Mouse (Mus musculus) intestine, embryonic 14.5 days (tissue): Measurements from ENCODE around the gene Dock9. TPM values are rescaled to one million over a fixed set of nuclear protein-coding genes. Genes with fewer than 3 reads are reported as not detected.
A peak's percentile ranks its signal among the peaks of the same experiment; 100 is the strongest.

Source experiments
- ATAC-seq: fragments of 200-750 bp; cut with Nextera tagmentation; replicated peaks from 2 replicates; pipeline ENCODE4 v1.8.0; 2017; ENCODE audit warnings: low read depth, moderate number of reproducible peaks, moderate TSS enrichment, moderate library complexity; ENCODE audit not compliant: low FRiP score, low TSS enrichment
- DNase-seq: peaks from one replicate; pipeline ENCODE4 v3.0.0-alpha.2; 2018; ENCODE audit warnings: low spot score
- H3K27ac ChIP-seq: fragments of 300-500 bp; sonication (generic); 2 replicates; pipeline ENCODE4 v1.5.1; 2014; ENCODE audit warnings: low read depth, mild to moderate bottlenecking, control low read depth
- H3K27me3 ChIP-seq: fragments of 300-500 bp; sonication (generic); replicated peaks from 2 replicates; pipeline ENCODE4 v1.6.1; 2014; ENCODE audit warnings: low read length, control low read depth; ENCODE audit not compliant: control insufficient read depth, insufficient read depth
- H3K36me3 ChIP-seq: fragments of 300-500 bp; sonication (generic); 2 replicates; pipeline ENCODE4 v1.6.1; 2014; ENCODE audit warnings: low read length, control low read depth; ENCODE audit not compliant: control insufficient read depth, insufficient read depth
- H3K4me1 ChIP-seq: fragments of 300-500 bp; sonication (generic); replicated peaks from 2 replicates; pipeline ENCODE4 v1.6.1; 2014; ENCODE audit warnings: low read length, control low read depth, mixed read lengths; ENCODE audit not compliant: control insufficient read depth, insufficient read depth
- H3K4me2 ChIP-seq: fragments of 300-500 bp; sonication (generic); 2 replicates; pipeline ENCODE4 v1.6.1; 2014; ENCODE audit warnings: low read length
- H3K4me3 ChIP-seq: fragments of 300-500 bp; sonication (generic); 2 replicates; pipeline ENCODE4 v1.5.1; 2014; ENCODE audit warnings: low read depth, low read length, control low read depth, mixed read lengths
- H3K9ac ChIP-seq: fragments of 300-500 bp; sonication (generic); 2 replicates; pipeline ENCODE4 v1.6.1; 2014; ENCODE audit warnings: mild to moderate bottlenecking, low read length
- H3K9me3 ChIP-seq: fragments of 300-500 bp; sonication (generic); 2 replicates; pipeline ENCODE4 v1.6.1; 2016; ENCODE audit warnings: low read length, control low read depth; ENCODE audit not compliant: control insufficient read depth
- WGBS: fragments of 180-500 bp; shearing (Covaris S2); extraction: QIAGEN DNeasy Blood & Tissue Kit; methylation state at CpG from one replicate; pipeline ENCODE4 v1.1.7; 2014; 5-methylcytosine and 5-hydroxymethylcytosine counted together
- polyA plus RNA-seq: library from polyadenylated mRNA; unstranded; fragments of >200 nt; fragmentation: Nextera tagmentation; extraction: Ambion mirVana; gene quantifications from 2 replicates; pipeline ENCODE4 v1.2.1, GENCODE M21; 2014

Gene Dock9
- polyA plus RNA-seq, 1 experiment from 2014 or later = 34.8 TPM

- Histone ChIP-seq H3K4me1 (peaks cover 15% of the 10 kb centered on the region; the same call in 1 of the 2 replicates), H3K4me2 (no peak overlapping the region), H3K9me3 (no peaks in the 10 kb centered on the region), H3K27me3 (no peaks in the 10 kb centered on the region), H3K27ac (no peak overlapping the region), H3K36me3 (peaks cover 4% of the 10 kb centered on the region; the same call in 1 of the 2 replicates), H3K9ac (no peak overlapping the region), H3K4me3 (no peak overlapping the region)
- 79% methylated on average over 1 of the region's 1 CpGs for WGBS
- DNase-seq (no peak), ATAC-seq (no peak)
Measured at GRCm38 (mm10) chr14:121663913-121664312, 133.7 kb downstream of the Dock9 start.

- Histone ChIP-seq H3K4me3 (no peak overlapping the region), H3K27me3 (no peaks in the 10 kb centered on the region), H3K4me2 (no peak overlapping the region), H3K27ac (peak overlapping the region; percentile 5; the same call in 1 of the 2 replicates), H3K4me1 (peaks cover 15% of the 10 kb centered on the region; the same call in 1 of the 2 replicates), H3K36me3 (peaks cover 28% of the 10 kb centered on the region), H3K9ac (no peak overlapping the region), H3K9me3 (no peaks in the 10 kb centered on the region)
- 23% methylated on average over 8 of the region's 8 CpGs for WGBS
- DNase-seq (no peak), ATAC-seq (no peak)
Measured at GRCm38 (mm10) chr14:121660918-121661317, 136.7 kb downstream of the Dock9 start.

- H3K4me2 ChIP-seq = no peak overlapping the region
- peaks cover 31% of the 10 kb centered on the region for H3K36me3 ChIP-seq
- H3K27me3 ChIP-seq = no peaks in the 10 kb centered on the region
- H3K4me1 ChIP-seq = peaks cover 15% of the 10 kb centered on the region; the same call in 1 of the 2 replicates
- no peak overlapping the region for H3K4me3 ChIP-seq
- WGBS = 69% methylated on average over 15 of the region's 15 CpGs
- DNase-seq (no peak), ATAC-seq (no peak)
- no peak overlapping the region for H3K9ac ChIP-seq
- no peaks in the 10 kb centered on the region for H3K9me3 ChIP-seq
- peak overlapping the region; percentile 23; the same call in 1 of the 2 replicates for H3K27ac ChIP-seq
Measured at GRCm38 (mm10) chr14:121660167-121660894, 137.3 kb downstream of the Dock9 start.

- ATAC-seq (no peak), DNase-seq (no peak)
- Histone ChIP-seq H3K27me3 (no peaks in the 10 kb centered on the region), H3K4me3 (no peak overlapping the region), H3K9ac (no peak overlapping the region), H3K36me3 (peaks cover 31% of the 10 kb centered on the region), H3K4me2 (no peak overlapping the region), H3K4me1 (peaks cover 15% of the 10 kb centered on the region), H3K27ac (peak overlapping the region; percentile 23; the same call in 1 of the 2 replicates), H3K9me3 (no peaks in the 10 kb centered on the region)
- 70% methylated on average over 12 of the region's 12 CpGs for WGBS
Measured at GRCm38 (mm10) chr14:121659061-121659824, 138.4 kb downstream of the Dock9 start.

- ATAC-seq (no peak), DNase-seq (no peak)
- 91% methylated on average over 9 of the region's 9 CpGs for WGBS
- Histone ChIP-seq H3K4me1 (peaks cover 19% of the 10 kb centered on the region), H3K9me3 (no peaks in the 10 kb centered on the region), H3K4me3 (no peak overlapping the region), H3K9ac (no peak overlapping the region), H3K36me3 (peaks cover 31% of the 10 kb centered on the region), H3K27ac (no peak overlapping the region), H3K4me2 (no peak overlapping the region), H3K27me3 (no peaks in the 10 kb centered on the region)
Measured at GRCm38 (mm10) chr14:121658537-121658936, 139.1 kb downstream of the Dock9 start.

GRCm38 (mm10) chr14:121657633-121658032, 140.0 kb downstream of the Dock9 start:
- DNase-seq (no peak), ATAC-seq (no peak)
- no peaks in the 10 kb centered on the region for H3K9me3 ChIP-seq
- no peak overlapping the region for H3K9ac ChIP-seq
- H3K4me3 ChIP-seq = no peak overlapping the region
- WGBS = 74% methylated on average over 7 of the region's 7 CpGs
- H3K4me1 ChIP-seq = peaks cover 21% of the 10 kb centered on the region
- H3K27ac ChIP-seq = no peak overlapping the region
- H3K4me2 ChIP-seq = no peak overlapping the region
- H3K36me3 ChIP-seq = peaks cover 33% of the 10 kb centered on the region
- H3K27me3 ChIP-seq = no peaks in the 10 kb centered on the region

GRCm38 (mm10) chr14:121656912-121657311, 140.7 kb downstream of the Dock9 start:
- Histone ChIP-seq H3K9ac (no peak overlapping the region), H3K27ac (no peak overlapping the region), H3K36me3 (peaks cover 40% of the 10 kb centered on the region), H3K4me3 (no peak overlapping the region), H3K4me1 (peaks cover 21% of the 10 kb centered on the region), H3K4me2 (no peak overlapping the region), H3K9me3 (no peaks in the 10 kb centered on the region), H3K27me3 (no peaks in the 10 kb centered on the region)
- 89% methylated on average over 10 of the region's 10 CpGs for WGBS
- DNase-seq = no peak
- no peak for ATAC-seq

- no peak for DNase-seq
- Histone ChIP-seq H3K4me2 (no peak overlapping the region), H3K27ac (peak overlapping the region; percentile 71)
Measured at GRCm38 (mm10) chr14:121654977-121655376, 142.7 kb downstream of the Dock9 start.

More at GRCm38 (mm10) chr14:121654977-121655376, 142.7 kb downstream of the Dock9 start:
- peaks cover 12% of the 10 kb centered on the region for H3K4me1 ChIP-seq
- no peak for ATAC-seq
- H3K4me3 ChIP-seq = no peak overlapping the region
- H3K36me3 ChIP-seq = peaks cover 57% of the 10 kb centered on the region
- no peaks in the 10 kb centered on the region for H3K9me3 ChIP-seq
- no peaks in the 10 kb centered on the region for H3K27me3 ChIP-seq
- WGBS = 53% methylated on average over 2 of the region's 2 CpGs
- no peak overlapping the region for H3K9ac ChIP-seq
